Mouse (Mus musculus): ENCODE results near the gene Polk.

- no peak for TF ChIP-seq CTCF (IDR thresholded peaks at IDR 0.05; ENCODE audit: extremely low read depth, insufficient read length, insufficient replicate concordance, low read depth, low read length)
- TF ChIP-seq POLR2A (IDR thresholded peaks at IDR 0.05; ENCODE audit: low read depth, low read length): no peak
Measured at GRCm38 (mm10) chr13:96516249-96516648, 26.1 kb downstream of the Polk start.

Data from small intestine, adult 2 months (tissue).